Mouse (Mus musculus): Measurements from ENCODE around the gene Slc44a2. TPM values are rescaled to one million over a fixed set of nuclear protein-coding genes. Genes with fewer than 3 reads are reported as not detected.

Gene Slc44a2
- total and polyA plus RNA-seq, 3 experiments = 22.1 to 62.9 (median 36.5) TPM

DNA sequence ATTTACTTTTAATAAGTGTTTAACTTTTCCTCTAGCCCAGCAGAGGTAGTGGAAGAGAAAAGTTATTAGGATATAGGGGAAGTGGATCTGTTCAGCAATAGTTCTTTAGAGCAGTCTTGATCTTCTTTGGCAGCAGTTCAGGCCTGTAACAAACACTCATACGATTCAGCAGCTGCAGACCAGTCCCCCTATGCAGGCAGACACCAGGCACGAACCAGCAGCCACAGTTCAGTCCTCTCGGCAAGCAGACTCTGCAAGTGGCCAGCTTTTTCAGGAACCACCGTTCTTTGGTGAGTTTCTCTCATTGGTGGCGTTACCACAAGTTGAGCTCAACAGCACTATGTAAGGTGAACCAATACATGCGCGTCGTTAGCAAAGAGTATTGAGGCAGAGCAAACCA is 16.0 kb downstream of the Slc44a2 start:
- Histone ChIP-seq H3K4me3 (replicated peaks in 1 of 3; ENCODE audit: low read depth in 2 of 3, low read length in 2 of 3, poor library complexity in 1 of 3) (no peak overlapping the region), H3K4me2 (ENCODE audit: insufficient read depth, low read depth, poor library complexity, severe bottlenecking) (no peak overlapping the region), H3K9me3 (replicated peaks; ENCODE audit: low read length) (no peaks in the 10 kb centered on the region), H3K36me3 (replicated peaks in 1 of 2; ENCODE audit: control insufficient read depth in 1 of 2, insufficient read depth in 1 of 2, low read length in 1 of 2) (peaks cover 10 to 77% of the 10 kb centered on the region in 2 experiments), H3K4me1 (ENCODE audit: control insufficient read depth in 1 of 2, insufficient read depth in 2 of 2) (peaks cover 0 to 19% of the 10 kb centered on the region in 2 experiments; a peak in 3 of 4 replicates), H3K9ac (ENCODE audit: insufficient read depth, low read depth) (no peak overlapping the region), H3K27me3 (replicated peaks) (no peaks in the 10 kb centered on the region), H3K27ac (ENCODE audit: insufficient read depth, low read depth) (no peak overlapping the region), H3K79me2 (replicated peaks; ENCODE audit: control insufficient read depth, extremely low read depth, insufficient read depth, poor library complexity, severe bottlenecking) (peaks cover 7% of the 10 kb centered on the region)
- TF ChIP-seq ZNF384 (IDR thresholded peaks at IDR 0.05; ENCODE audit: low read depth, low read length) (no peak), GABPA (IDR thresholded peaks at IDR 0.05; ENCODE audit: insufficient replicate concordance, low read depth, low read length) (no peak)
- dilution Hi-C loops (cut with MboI; ENCODE audit: extremely low pct_ligation_motif_present, extremely low pct_unique_long_range_greater_than_20kb, low sequenced_read_pairs) = no loop called here
- in situ Hi-C loops (cut with MboI; ENCODE audit: low pct_ligation_motif_present, low pct_unique_long_range_greater_than_20kb, low sequenced_read_pairs) = no loop called here
- no peak for DNase-seq (ENCODE audit: extremely low read depth)

DNA sequence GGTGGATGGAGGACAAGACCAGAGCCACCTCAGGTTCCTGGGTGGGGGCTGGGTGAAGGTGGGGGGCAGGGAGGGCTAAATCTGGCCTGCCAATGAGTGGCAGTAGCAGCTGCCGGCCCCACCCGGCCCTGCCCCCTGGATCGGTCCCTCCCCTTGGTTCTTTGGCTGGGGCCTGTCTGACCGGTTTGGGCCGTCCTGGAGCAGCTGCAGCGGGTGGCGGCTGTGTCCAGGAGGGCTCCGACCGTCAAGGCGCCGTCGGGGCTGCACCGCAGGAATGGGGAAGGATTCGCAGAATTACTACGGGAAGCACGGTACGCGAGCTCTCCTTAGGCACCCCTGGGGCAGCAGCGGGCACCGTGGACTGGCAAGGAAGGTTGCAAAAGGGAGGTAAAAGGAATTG is 17.2 kb downstream of the Slc44a2 start:
- Histone ChIP-seq H3K79me2 (replicated peaks; ENCODE audit: control insufficient read depth, extremely low read depth, insufficient read depth, poor library complexity, severe bottlenecking) (peaks cover 5% of the 10 kb centered on the region), H3K27me3 (replicated peaks) (no peaks in the 10 kb centered on the region), H3K27ac (ENCODE audit: insufficient read depth, low read depth) (no peak overlapping the region), H3K4me3 (replicated peaks in 1 of 3; ENCODE audit: low read depth in 2 of 3, low read length in 2 of 3, poor library complexity in 1 of 3) (no peak overlapping the region), H3K36me3 (replicated peaks in 1 of 2; ENCODE audit: control insufficient read depth in 1 of 2, insufficient read depth in 1 of 2, low read length in 1 of 2) (peaks cover 21 to 82% of the 10 kb centered on the region in 2 experiments), H3K9ac (ENCODE audit: insufficient read depth, low read depth) (no peak overlapping the region), H3K9me3 (replicated peaks; ENCODE audit: low read length) (no peaks in the 10 kb centered on the region), H3K4me1 (ENCODE audit: control insufficient read depth in 1 of 2, insufficient read depth in 2 of 2) (peaks cover 0 to 7% of the 10 kb centered on the region in 2 experiments; a peak in 3 of 4 replicates), H3K4me2 (ENCODE audit: insufficient read depth, low read depth, poor library complexity, severe bottlenecking) (no peak overlapping the region)
- TF ChIP-seq MAFK (IDR thresholded peaks at IDR 0.05; ENCODE audit: insufficient replicate concordance, low read length) (no peak), KAT2A (IDR thresholded peaks at IDR 0.05; ENCODE audit: insufficient replicate concordance, low read length) (no peak), RAD21 (IDR thresholded peaks at IDR 0.05; ENCODE audit: low read depth, low read length) (no peak), MAZ (IDR thresholded peaks at IDR 0.05; ENCODE audit: low read depth, low read length) (no peak), TBP (conservative IDR thresholded peaks at IDR 0.05; ENCODE audit: low read depth, low read length) (no peak), CHD1 (IDR thresholded peaks at IDR 0.05; ENCODE audit: low read depth, low read length) (no peak)
- DNase-seq (ENCODE audit: extremely low read depth) = no peak
- dilution Hi-C loops (cut with MboI; ENCODE audit: extremely low pct_ligation_motif_present, extremely low pct_unique_long_range_greater_than_20kb, low sequenced_read_pairs) = no loop called here
- in situ Hi-C loops (cut with MboI; ENCODE audit: low pct_ligation_motif_present, low pct_unique_long_range_greater_than_20kb, low sequenced_read_pairs) = no loop called here

DNA sequence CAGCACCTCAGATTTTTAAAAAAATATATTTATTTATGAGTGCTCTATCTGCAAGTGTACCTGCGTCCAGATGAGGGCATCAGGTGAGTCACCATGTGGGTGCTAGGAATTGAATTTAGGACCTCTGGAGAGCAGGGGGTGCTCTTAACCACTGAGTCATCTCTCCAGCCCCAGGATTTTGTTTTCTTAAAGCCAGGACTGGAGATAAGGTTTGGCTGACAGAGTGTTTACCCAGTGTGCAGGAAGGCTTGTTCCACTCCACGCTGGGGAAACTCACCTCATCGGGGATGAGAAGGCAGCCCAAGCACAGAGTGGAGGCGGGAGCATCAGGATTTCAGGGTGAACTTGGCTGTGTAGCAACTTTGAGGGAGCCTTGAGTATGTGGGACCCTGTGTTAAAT is 19.9 kb downstream of the Slc44a2 start:
- dilution Hi-C loops (cut with MboI; ENCODE audit: extremely low pct_ligation_motif_present, extremely low pct_unique_long_range_greater_than_20kb, low sequenced_read_pairs) = no loop called here
- TF ChIP-seq UBTF (IDR thresholded peaks at IDR 0.05; ENCODE audit: low read depth, low read length) (no peak), NELFE (IDR thresholded peaks at IDR 0.05; ENCODE audit: low read depth, low read length) (no peak)
- in situ Hi-C loops (cut with MboI; ENCODE audit: low pct_ligation_motif_present, low pct_unique_long_range_greater_than_20kb, low sequenced_read_pairs) = no loop called here
- 0 out of 2 replicates have a peak, but pooled peaks cover 2% of the 10 kb centered on the region for H3K79me2 ChIP-seq (replicated peaks; ENCODE audit: control insufficient read depth, extremely low read depth, insufficient read depth, poor library complexity, severe bottlenecking)
- no peak overlapping the region for H3K9ac ChIP-seq (ENCODE audit: insufficient read depth, low read depth)
- no peak for DNase-seq (ENCODE audit: extremely low read depth)
- H3K4me1 ChIP-seq (ENCODE audit: control insufficient read depth in 1 of 2, insufficient read depth in 2 of 2) = peaks cover 0 to 3% of the 10 kb centered on the region in 2 experiments; a peak in 1 of 4 replicates
- no peak overlapping the region for H3K4me3 ChIP-seq (replicated peaks in 1 of 3; ENCODE audit: low read depth in 2 of 3, low read length in 2 of 3, poor library complexity in 1 of 3)
- H3K27ac ChIP-seq (ENCODE audit: insufficient read depth, low read depth) = no peak overlapping the region
- no peak overlapping the region for H3K4me2 ChIP-seq (ENCODE audit: insufficient read depth, low read depth, poor library complexity, severe bottlenecking)
- H3K9me3 ChIP-seq (replicated peaks; ENCODE audit: low read length) = no peaks in the 10 kb centered on the region
- no peaks in the 10 kb centered on the region for H3K27me3 ChIP-seq (replicated peaks)
- H3K36me3 ChIP-seq (replicated peaks in 1 of 2; ENCODE audit: control insufficient read depth in 1 of 2, insufficient read depth in 1 of 2, low read length in 1 of 2) = peaks cover 36 to 89% of the 10 kb centered on the region in 2 experiments

Data from CH12.LX (cell line).